In genomic region chr11:85492231-85492630, GRCm38 (mm10) we compare ENCODE assay signal across 8 mouse cellular contexts.
DNase-seq lines count a peak whose midpoint lies in the region; ATAC-seq lines count a peak whose summit lies in the region.

No protein-coding gene starts in this region.

- H3K36me3 ChIP-seq in embryonic facial prominence, embryonic 11.5 days (replicated peaks; ENCODE audit: control insufficient read depth, insufficient read depth, low read depth, low read length), result no peaks in the 10 kb centered on the region
- no peaks in the 10 kb centered on the region; the same call in 1 of the 2 replicates for H3K36me3 ChIP-seq in embryonic facial prominence, embryonic 10.5 days (replicated peaks)
- no peaks in the 10 kb centered on the region for H3K36me3 ChIP-seq in hindbrain, embryonic 11.5 days (ENCODE audit: control insufficient read depth, insufficient read depth, low read length)
- no peaks in the 10 kb centered on the region for H3K36me3 ChIP-seq in hindbrain, embryonic 16.5 days (ENCODE audit: control insufficient read depth, insufficient read depth, low read length)

- H3K9ac ChIP-seq in embryonic facial prominence, embryonic 11.5 days (replicated peaks; ENCODE audit: low read length), result no peak overlapping the region
- no peak overlapping the region for H3K9ac ChIP-seq in hindbrain, embryonic 11.5 days (ENCODE audit: low read depth, low read length)
- no peak overlapping the region for H3K9ac ChIP-seq in hindbrain, embryonic 16.5 days (ENCODE audit: low read depth, low read length)

- ATAC-seq in embryonic facial prominence, embryonic 11.5 days (replicated peaks; ENCODE audit: insufficient number of reproducible peaks, low FRiP score, low TSS enrichment, low read depth), result no peak
- peak; percentile 89 for ATAC-seq in frontal cortex, adult (ENCODE audit: low TSS enrichment)
- ATAC-seq in hindbrain, embryonic 11.5 days (ENCODE audit: low FRiP score), result no peak
- no peak for ATAC-seq in hindbrain, embryonic 16.5 days

- intact Hi-C loops in heart, postnatal 36 days (cut with DNase I), result loop anchor here (2.0 kb wide), 1 partner anchor 29 kb away; no protein-coding TSS in a partner anchor

- H3K4me1 ChIP-seq in embryonic facial prominence, embryonic 11.5 days (ENCODE audit: control insufficient read depth, insufficient read depth, low read length), result 0 out of 2 replicates have a peak, but pooled peaks cover 2% of the 10 kb centered on the region
- peaks cover 34% of the 10 kb centered on the region for H3K4me1 ChIP-seq in embryonic facial prominence, embryonic 10.5 days
- no peaks in the 10 kb centered on the region for H3K4me1 ChIP-seq in hindbrain, embryonic 11.5 days (replicated peaks; ENCODE audit: control insufficient read depth, insufficient read depth, low read length)
- H3K4me1 ChIP-seq in hindbrain, embryonic 16.5 days (ENCODE audit: control insufficient read depth, insufficient read depth, low read depth, low read length), result no peaks in the 10 kb centered on the region

- WGBS in embryonic facial prominence, embryonic 11.5 days, result 35% methylated on average over 12 of the region's 12 CpGs
- 46% methylated on average over 12 of the region's 12 CpGs for WGBS in embryonic facial prominence, embryonic 10.5 days
- whole genome bisulfite sequencing in hindbrain, embryonic 11.5 days, result 49% methylated on average over 12 of the region's 12 CpGs
- 46% methylated on average over 12 of the region's 12 CpGs for WGBS in hindbrain, embryonic 16.5 days

- H3K27ac ChIP-seq in embryonic facial prominence, embryonic 11.5 days (replicated peaks; ENCODE audit: low read depth, low read length), result no peak overlapping the region
- no peak overlapping the region; the same call in 1 of the 2 replicates for H3K27ac ChIP-seq in embryonic facial prominence, embryonic 10.5 days (replicated peaks)
- no peak overlapping the region for H3K27ac ChIP-seq in hindbrain, embryonic 11.5 days (ENCODE audit: low read depth, low read length)
- H3K27ac ChIP-seq in hindbrain, embryonic 16.5 days (ENCODE audit: low read depth, low read length), result no peak overlapping the region

- H3K27me3 ChIP-seq in embryonic facial prominence, embryonic 11.5 days (ENCODE audit: control insufficient read depth, insufficient read depth, low read length), result no peaks in the 10 kb centered on the region
- H3K27me3 ChIP-seq in embryonic facial prominence, embryonic 10.5 days (replicated peaks; ENCODE audit: low read depth, poor library complexity, severe bottlenecking), result no peaks in the 10 kb centered on the region
- H3K27me3 ChIP-seq in hindbrain, embryonic 11.5 days (ENCODE audit: control insufficient read depth, insufficient read depth, low read length), result no peaks in the 10 kb centered on the region
- H3K27me3 ChIP-seq in hindbrain, embryonic 16.5 days (replicated peaks; ENCODE audit: control insufficient read depth, insufficient read depth, low read length), result no peaks in the 10 kb centered on the region

- no peak overlapping the region for H3K4me3 ChIP-seq in embryonic facial prominence, embryonic 11.5 days (ENCODE audit: low read depth, low read length)
- H3K4me3 ChIP-seq in embryonic facial prominence, embryonic 10.5 days, result no peak overlapping the region
- no peak overlapping the region for H3K4me3 ChIP-seq in hindbrain, embryonic 11.5 days (ENCODE audit: low read depth, low read length)
- H3K4me3 ChIP-seq in hindbrain, embryonic 16.5 days (ENCODE audit: low read length), result no peak overlapping the region

- H3K4me2 ChIP-seq in embryonic facial prominence, embryonic 11.5 days (ENCODE audit: low read depth, low read length), result no peak overlapping the region; the same call in 1 of the 2 replicates
- no peak overlapping the region for H3K4me2 ChIP-seq in hindbrain, embryonic 11.5 days (replicated peaks; ENCODE audit: low read depth, low read length)
- H3K4me2 ChIP-seq in hindbrain, embryonic 16.5 days (ENCODE audit: low read length), result no peak overlapping the region

- no peaks in the 10 kb centered on the region for H3K9me3 ChIP-seq in embryonic facial prominence, embryonic 11.5 days (replicated peaks; ENCODE audit: control insufficient read depth, low read length)
- H3K9me3 ChIP-seq in embryonic facial prominence, embryonic 10.5 days, result no peaks in the 10 kb centered on the region
- H3K9me3 ChIP-seq in hindbrain, embryonic 11.5 days (ENCODE audit: control insufficient read depth, low read length), result no peaks in the 10 kb centered on the region
- no peaks in the 10 kb centered on the region for H3K9me3 ChIP-seq in hindbrain, embryonic 16.5 days (ENCODE audit: control insufficient read depth, low read length)

- DNase-seq in embryonic facial prominence, embryonic 11.5 days (ENCODE audit: low spot score), result peak; percentile 41
- DNase-seq in embryonic facial prominence, embryonic 10.5 days (ENCODE audit: low spot score), result no peak
- DNase-seq in heart, postnatal 36 days, result peak; percentile 77 to 78
- peak; percentile 8 to 11 for DNase-seq in layer of hippocampus, postnatal 25 days (ENCODE audit: extremely low spot score in 1 of 2, low spot score in 1 of 2)
- DNase-seq in lung, postnatal 10 days, result peak; percentile 94
- DNase-seq in hindbrain, embryonic 11.5 days (ENCODE audit: low spot score), result no peak

Comparison
In these comparisons a context has a peak if more than half of its experiments do, and no peak if none do; other contexts are left out.
1. DNase-seq: peak in embryonic facial prominence, embryonic 11.5 days (single experiment), heart, postnatal 36 days (2 of 2), layer of hippocampus, postnatal 25 days (2 of 2) and lung, postnatal 10 days (single experiment); none in embryonic facial prominence, embryonic 10.5 days (single experiment) and hindbrain, embryonic 11.5 days (single experiment).